Mouse (Mus musculus) megakaryocyte progenitor cell, adult 5-6 weeks (primary cell): ENCODE results near the gene Smpd4. TPM values are rescaled to one million over a fixed set of nuclear protein-coding genes. Genes with fewer than 3 reads are reported as not detected.

ENCODE experiments used
- ATAC-seq: replicated peaks from 2 replicates; pipeline ENCODE4 v1.8.0; 2016; ENCODE audit warnings: mild to moderate bottlenecking, moderate TSS enrichment, inconsistent platforms; ENCODE audit not compliant: poor library complexity
- total RNA-seq, 2 experiments: library from RNA; stranded (forward) in 1 of 2; stranded (reverse) in 1 of 2; fragments of 157-497, 149-512 nt in 1 of 2; fragments of 200-1000 nt in 1 of 2; gene quantifications; 2 replicates each; pipeline versions ENCODE4 v1.2.3 to v1.2.4; 2015 to 2017

Gene Smpd4
- total RNA-seq, 2 experiments from 2014 or later: 49.3 to 76.5 TPM

GRCm38 (mm10) chr16:17637610-17638009, 18.5 kb downstream of the Smpd4 start:
- 0 out of 2 replicates have a peak, but pooled peaks have one; percentile 5 for ATAC-seq

GRCm38 (mm10) chr16:17638036-17638628, 19.0 kb downstream of the Smpd4 start:
- ATAC-seq: peak; percentile 93

GRCm38 (mm10) chr16:17639081-17639480, 19.9 kb downstream of the Smpd4 start:
- no peak for ATAC-seq

- ATAC-seq: no peak
Observed at GRCm38 (mm10) chr16:17639951-17640350, 20.8 kb downstream of the Smpd4 start.

GRCm38 (mm10) chr16:17640706-17641105, 21.6 kb downstream of the Smpd4 start:
- ATAC-seq: no peak

GRCm38 (mm10) chr16:17641301-17641700, 22.1 kb downstream of the Smpd4 start:
- no peak for ATAC-seq

- ATAC-seq: no peak
Observed at GRCm38 (mm10) chr16:17642311-17642710, 23.2 kb downstream of the Smpd4 start.

GRCm38 (mm10) chr16:17643437-17643990, 24.4 kb downstream of the Smpd4 start:
- ATAC-seq: no peak

GRCm38 (mm10) chr16:17646310-17647114, 27.4 kb downstream of the Smpd4 start, which contains the start of gene Ccdc74a:
Ccdc74a (plus strand) TSS chr16:17646470.
- ATAC-seq: peak; percentile 86

GRCm38 (mm10) chr16:17647156-17647555, 28.0 kb downstream of the Smpd4 start:
- no peak for ATAC-seq

- ATAC-seq: no peak
Observed at GRCm38 (mm10) chr16:17647566-17648340, 28.6 kb downstream of the Smpd4 start.

GRCm38 (mm10) chr16:17649925-17650605, 30.9 kb downstream of the Smpd4 start:
- ATAC-seq: no peak

GRCm38 (mm10) chr16:17650711-17651110, 31.6 kb downstream of the Smpd4 start:
- ATAC-seq: no peak

- ATAC-seq: peak; percentile 83
Observed at GRCm38 (mm10) chr16:17652607-17653006, 33.5 kb downstream of the Smpd4 start.

- no peak for ATAC-seq
Observed at GRCm38 (mm10) chr16:17653601-17654000, 34.4 kb downstream of the Smpd4 start.

- ATAC-seq: no peak
Observed at GRCm38 (mm10) chr16:17654188-17654795, 35.1 kb downstream of the Smpd4 start.

GRCm38 (mm10) chr16:17656212-17656871, 37.2 kb downstream of the Smpd4 start:
- peak; percentile 27 for ATAC-seq

- no peak for ATAC-seq
Observed at GRCm38 (mm10) chr16:17665568-17665967, 46.4 kb downstream of the Smpd4 start.

GRCm38 (mm10) chr16:17669886-17670285, 50.7 kb downstream of the Smpd4 start:
- no peak for ATAC-seq
